Mouse (Mus musculus) spleen, adult 2 months (tissue): ENCODE results near the gene Kmt5a. TPM values are rescaled to one million over a fixed set of nuclear protein-coding genes. Genes with fewer than 3 reads are reported as not detected.

Experiments
- DNase-seq, 2 experiments: peaks; one replicate each; pipeline versions ENCODE4 v3.0.0 to v3.0.0-alpha.2; 2012 to 2021; ENCODE audit warnings: low spot score in 2 of 2, low read depth in 1 of 2
- H3K27ac ChIP-seq: fragments of 200-500 bp; 2 replicates; pipeline ENCODE4 v1.5.1; 2012; ENCODE audit warnings: low read length, inconsistent platforms; ENCODE audit not compliant: insufficient read depth
- H3K27me3 ChIP-seq: fragments of 200-500 bp; 2 replicates; pipeline ENCODE4 v1.6.1; 2012; ENCODE audit warnings: mild to moderate bottlenecking, moderate library complexity, low read length, inconsistent platforms; ENCODE audit not compliant: control insufficient read depth, insufficient read depth
- H3K36me3 ChIP-seq: fragments of 200-500 bp; 2 replicates; pipeline ENCODE4 v1.6.1; 2012; ENCODE audit warnings: mild to moderate bottlenecking, low read length, inconsistent platforms; ENCODE audit not compliant: control insufficient read depth, insufficient read depth
- H3K4me1 ChIP-seq: fragments of 200-500 bp; 2 replicates; pipeline ENCODE4 v1.6.1; 2011; ENCODE audit warnings: inconsistent platforms; ENCODE audit not compliant: control insufficient read depth, insufficient read depth, insufficient read length
- H3K4me3 ChIP-seq: fragments of 200-500 bp; 2 replicates; pipeline ENCODE4 v1.5.1; 2011; ENCODE audit warnings: mild to moderate bottlenecking, inconsistent platforms; ENCODE audit not compliant: insufficient read depth, insufficient read length; ENCODE audit errors: extremely low read depth
- CTCF ChIP-seq: fragments of 200-500 bp; IDR thresholded peaks from 2 replicates; pipeline ENCODE4 v1.5.1; 2011; ENCODE audit warnings: mild to moderate bottlenecking, inconsistent platforms; ENCODE audit not compliant: insufficient read depth, insufficient read length, insufficient replicate concordance; ENCODE audit errors: extremely low read depth
- POLR2A ChIP-seq: fragments of 200-500 bp; IDR thresholded peaks from 2 replicates; pipeline ENCODE4 v1.6.1; 2011; ENCODE audit warnings: low read depth, low read length, inconsistent platforms
- WGBS: fragments of 180-500 bp; shearing (Covaris S2); methylation state at CpG from one replicate; pipeline ENCODE4 v1.1.7; 2018; 5-methylcytosine and 5-hydroxymethylcytosine counted together
- polyA plus RNA-seq: library from polyadenylated mRNA; depleted of rRNA; stranded (reverse); fragments of >200 nt; gene quantifications from 2 replicates; pipeline ENCODE4 v1.2.3, GENCODE M21; 2012

Gene Kmt5a
- polyA plus RNA-seq, 1 experiment = 18.4 TPM

DNA sequence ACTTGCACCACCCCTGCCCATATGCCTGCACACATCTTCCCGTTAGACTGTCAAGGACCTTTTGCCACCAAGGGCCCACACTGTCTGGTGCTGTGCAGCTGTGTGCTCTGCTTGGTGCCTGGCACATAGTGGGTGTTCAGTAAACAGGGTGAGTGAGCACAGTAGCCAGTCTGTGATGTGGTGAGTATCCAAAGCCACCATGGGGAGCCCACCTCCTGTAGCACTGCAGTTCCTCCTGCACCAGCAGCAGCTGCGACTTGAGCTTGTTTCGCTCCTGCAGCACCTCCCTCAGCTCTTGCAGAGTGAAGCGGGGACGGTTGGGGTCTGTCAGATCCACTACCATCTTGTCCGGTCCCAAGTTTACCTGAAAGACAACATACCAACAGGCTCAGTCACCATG is 29.8 kb downstream of the Kmt5a start:
- Histone ChIP-seq H3K36me3 (peaks cover 24% of the 10 kb centered on the region), H3K27ac (no peak overlapping the region), H3K4me3 (no peak overlapping the region), H3K4me1 (no peaks in the 10 kb centered on the region; the same call in 1 of the 2 replicates), H3K27me3 (no peaks in the 10 kb centered on the region)
- no peak for DNase-seq
- no peak for TF ChIP-seq CTCF
- no peak for TF ChIP-seq POLR2A
- WGBS = 89% methylated on average over 6 of the region's 6 CpGs

GRCm38 (mm10) chr5:124470591-124471171 is 31.0 kb downstream of the Kmt5a start:
- H3K4me1 ChIP-seq = no peaks in the 10 kb centered on the region; the same call in 1 of the 2 replicates
- WGBS = 73% methylated on average over 6 of the region's 6 CpGs
- H3K27ac ChIP-seq = no peak overlapping the region
- peaks cover 22% of the 10 kb centered on the region for H3K36me3 ChIP-seq
- no peak overlapping the region for H3K4me3 ChIP-seq
- peak in 1 of 2 experiments; percentile 57 for DNase-seq
- TF ChIP-seq POLR2A (no peak), CTCF (no peak)
- H3K27me3 ChIP-seq = no peaks in the 10 kb centered on the region

- no peaks in the 10 kb centered on the region for H3K27me3 ChIP-seq
- no peak for TF ChIP-seq POLR2A
- TF ChIP-seq CTCF = no peak
- no peak for DNase-seq
- peaks cover 9% of the 10 kb centered on the region; the same call in 1 of the 2 replicates for H3K4me1 ChIP-seq
- H3K27ac ChIP-seq = peak overlapping the region; percentile 88
- WGBS = 66% methylated on average over 1 of the region's 1 CpGs
- H3K4me3 ChIP-seq = no peak overlapping the region
- H3K36me3 ChIP-seq = no peaks in the 10 kb centered on the region
Observed at GRCm38 (mm10) chr5:124478873-124479204, 39.1 kb downstream of the Kmt5a start.

- 23% methylated on average over 4 of the region's 4 CpGs for WGBS
- Histone ChIP-seq H3K36me3 (no peaks in the 10 kb centered on the region), H3K27ac (peak overlapping the region; percentile 56), H3K4me1 (peaks cover 9% of the 10 kb centered on the region; the same call in 1 of the 2 replicates), H3K27me3 (no peaks in the 10 kb centered on the region), H3K4me3 (no peak overlapping the region)
- peak; percentile 17 to 72 for DNase-seq
- TF ChIP-seq POLR2A (no peak), CTCF (no peak)
Observed at GRCm38 (mm10) chr5:124480119-124480518, 40.4 kb downstream of the Kmt5a start.

DNA sequence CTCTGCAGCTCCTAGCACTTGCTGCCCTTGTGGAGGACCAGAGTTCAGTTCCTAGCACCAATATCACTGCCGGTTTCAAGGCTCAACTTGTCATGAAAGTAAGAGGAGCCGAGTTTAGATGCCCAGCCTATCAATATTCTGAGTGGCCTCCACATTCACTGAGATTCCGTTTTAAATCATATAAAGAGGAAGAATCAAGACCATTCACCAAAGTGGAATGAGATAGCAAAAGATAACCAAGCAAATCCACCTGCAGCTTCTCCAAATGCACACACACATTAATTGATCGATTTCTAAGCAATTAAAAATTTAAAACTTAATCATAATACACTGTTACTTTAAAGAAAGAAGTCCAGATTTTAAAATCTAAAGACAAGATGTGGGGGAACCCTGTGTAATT is 42.0 kb downstream of the Kmt5a start:
- H3K27ac ChIP-seq = no peak overlapping the region
- TF ChIP-seq CTCF (no peak), POLR2A (no peak)
- H3K27me3 ChIP-seq = no peaks in the 10 kb centered on the region
- no peaks in the 10 kb centered on the region for H3K36me3 ChIP-seq
- DNase-seq = no peak
- H3K4me1 ChIP-seq = peaks cover 9% of the 10 kb centered on the region; the same call in 1 of the 2 replicates
- no peak overlapping the region for H3K4me3 ChIP-seq
- WGBS = 84% methylated on average over 4 of the region's 4 CpGs

- peaks cover 7% of the 10 kb centered on the region; the same call in 1 of the 2 replicates for H3K4me1 ChIP-seq
- no peaks in the 10 kb centered on the region for H3K36me3 ChIP-seq
- TF ChIP-seq POLR2A = no peak
- no peak for TF ChIP-seq CTCF
- peak overlapping the region; percentile 90 for H3K27ac ChIP-seq
- DNase-seq = no peak
- 3% methylated on average over 13 of the region's 13 CpGs for WGBS
- H3K4me3 ChIP-seq = peak overlapping the region; percentile 75
- no peaks in the 10 kb centered on the region for H3K27me3 ChIP-seq
Observed at GRCm38 (mm10) chr5:124482436-124482965, 42.8 kb downstream of the Kmt5a start.

DNA sequence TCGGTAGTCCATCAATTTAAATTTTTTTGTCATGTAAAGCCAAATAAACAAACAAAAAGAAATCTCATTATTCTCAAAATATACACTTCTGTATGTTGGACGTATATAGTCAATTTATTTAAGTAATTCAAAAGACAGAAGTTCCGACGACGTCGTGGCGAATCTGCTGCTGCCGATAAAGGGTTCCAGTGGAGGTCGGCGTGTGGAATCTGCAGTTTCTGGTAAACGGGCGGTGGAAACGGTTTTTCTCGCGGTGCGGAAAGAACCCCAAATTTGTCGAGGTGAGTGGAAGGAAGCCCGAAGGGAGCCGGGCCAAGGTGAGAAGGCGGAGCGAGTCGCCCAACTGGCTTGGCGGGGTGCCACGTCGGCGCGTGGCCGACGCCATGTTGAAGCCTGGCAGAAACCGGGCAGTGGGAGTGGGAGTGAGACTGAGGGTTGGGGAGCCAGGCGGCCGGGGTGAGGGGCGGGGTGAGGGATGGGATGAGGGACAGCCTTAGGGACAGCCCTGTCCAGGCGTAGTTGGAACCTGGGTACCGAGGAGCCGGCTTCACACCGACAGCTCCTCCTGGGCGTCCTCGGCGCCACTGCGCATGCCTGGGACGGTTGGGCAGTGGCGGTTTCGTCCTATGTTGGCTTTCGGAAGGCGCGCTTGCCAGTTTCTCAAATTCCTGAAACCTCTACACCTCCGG is 43.4 kb downstream of the Kmt5a start, which contains the start of gene Snrnp35:
Gene Snrnp35 (plus strand): TSS at position 169 of the 689 bp plus-strand sequence.
- Histone ChIP-seq H3K36me3 (no peaks in the 10 kb centered on the region), H3K27me3 (no peaks in the 10 kb centered on the region), H3K4me3 (peak within 1 kb of the TSS; percentile 75), H3K4me1 (peaks cover 7% of the 10 kb centered on the region; the same call in 1 of the 2 replicates), H3K27ac (peak within 1 kb of the TSS; percentile 90)
- peak; percentile 67 for TF ChIP-seq POLR2A
- no peak for TF ChIP-seq CTCF
- WGBS = 1% methylated on average over 48 of the region's 48 CpGs
- peak; percentile 84 to 92 for DNase-seq
